Mouse (Mus musculus) gastrocnemius, postnatal 36 days (tissue): ENCODE data around the gene Nampt. TPM values are rescaled to one million over a fixed set of nuclear protein-coding genes. Genes with fewer than 3 reads are reported as not detected.

Source experiments
- DNase-seq, 2 experiments: peaks; one replicate each; pipeline ENCODE4 v3.0.0; 2022
- intact Hi-C: fragments of 180-260 bp; cut with DNase I; formaldehyde crosslinking; loops from one replicate; pipeline ENCODE4 v1.15.1; 2025
- long read RNA-seq, 2 experiments: library from polyadenylated mRNA; stranded (forward); transcript quantifications; one replicate each; pipeline ENCODE4 v2.0.0; 2021
- total RNA-seq, 2 experiments: library from RNA; stranded (reverse); gene quantifications; 2 replicates each; pipeline ENCODE4 v1.2.3; 2021

The Nampt gene
- 10 to 100 TPM; 73.1 to 74.3 TPM for total RNA-seq
- long read RNA-seq, experiment 1, full-length matches to known transcripts: 37 of 76 reads
- long read RNA-seq, experiment 1, partial matches to known transcripts: 32 of 76 reads
- long read RNA-seq, experiment 1, other reads (novel, unspliced or antisense): 7 of 76 reads
- long read RNA-seq, experiment 2, full-length matches to known transcripts: 39 of 66 reads
- long read RNA-seq, experiment 2, partial matches to known transcripts: 20 of 66 reads
- long read RNA-seq, experiment 2, other reads (novel, unspliced or antisense): 7 of 66 reads

DNA sequence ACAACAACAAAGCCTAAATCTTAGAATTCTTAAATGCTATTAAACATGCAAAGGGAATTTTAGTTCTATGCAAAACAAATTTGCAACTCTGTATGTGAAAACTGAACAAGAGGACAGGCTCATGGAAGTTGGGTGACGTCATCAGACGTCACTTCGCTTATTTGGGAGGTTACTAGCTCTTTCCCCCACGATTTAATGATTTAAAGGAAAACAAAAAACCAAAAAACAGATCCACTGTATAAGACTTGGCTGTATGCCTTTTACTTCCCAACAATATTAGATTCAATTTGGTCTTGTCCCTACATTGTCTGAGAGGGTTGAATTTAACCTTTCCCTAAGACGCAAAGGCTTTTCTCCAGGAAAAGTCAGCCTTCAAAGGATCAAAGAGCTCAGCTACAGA, at the start of gene Nampt:
Gene Nampt (plus strand): TSS at position 130 of the 400 bp plus-strand sequence.
- intact Hi-C loops: loop anchor here (5.0 kb wide), 1 partner anchor 182 kb away; no protein-coding TSS in a partner anchor
- DNase-seq: no peak

DNA sequence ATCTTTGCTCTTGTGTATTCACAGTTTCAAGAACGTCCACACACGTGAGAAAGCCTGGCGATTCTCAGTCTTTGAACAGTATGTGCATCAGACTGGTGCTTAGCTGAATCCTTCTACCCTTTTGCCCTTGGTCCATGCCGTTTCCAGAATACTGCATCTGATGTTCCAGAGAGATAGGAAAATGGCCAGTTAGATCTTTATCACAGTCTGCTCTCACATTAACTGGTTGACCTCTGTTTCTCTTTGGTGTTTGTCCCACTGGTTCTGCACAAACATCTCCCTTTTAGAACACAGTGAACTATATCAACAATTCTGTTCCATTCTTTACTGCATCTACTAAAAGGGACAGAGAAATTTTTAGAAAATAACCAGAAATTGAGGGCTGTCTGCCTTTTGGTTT, 48.6 kb upstream of the Nampt start:
- no peak for DNase-seq
- intact Hi-C loops: no loop called here

- DNase-seq: no peak
- intact Hi-C loops: no loop called here
These were observed 44.8 kb upstream of the Nampt start for GRCm38 (mm10) chr12:32774592-32774991.

DNA sequence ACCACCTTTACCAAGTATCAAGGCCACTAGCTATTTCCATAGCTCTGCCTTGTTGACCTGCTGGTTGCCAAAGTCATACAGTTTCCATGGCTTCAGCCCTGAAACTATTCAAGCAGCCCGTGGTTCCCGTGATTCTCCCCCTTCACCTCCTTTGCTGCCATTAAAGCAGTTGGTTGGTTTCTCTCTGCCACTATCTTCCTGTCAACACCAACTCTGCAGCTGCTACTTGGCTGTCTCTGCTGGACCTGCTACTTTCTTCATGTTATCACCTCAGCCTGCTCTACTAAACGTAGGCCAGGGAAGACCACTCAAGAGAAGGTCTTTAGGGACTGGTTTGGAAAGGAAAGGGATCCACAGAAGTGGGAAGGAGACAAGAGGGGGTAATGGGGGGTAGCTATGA, 30.3 kb upstream of the Nampt start:
- no peak for DNase-seq
- intact Hi-C loops: no loop called here

- DNase-seq: no peak
- intact Hi-C loops: no loop called here
These were observed 23.4 kb upstream of the Nampt start for GRCm38 (mm10) chr12:32795765-32796471.

DNA sequence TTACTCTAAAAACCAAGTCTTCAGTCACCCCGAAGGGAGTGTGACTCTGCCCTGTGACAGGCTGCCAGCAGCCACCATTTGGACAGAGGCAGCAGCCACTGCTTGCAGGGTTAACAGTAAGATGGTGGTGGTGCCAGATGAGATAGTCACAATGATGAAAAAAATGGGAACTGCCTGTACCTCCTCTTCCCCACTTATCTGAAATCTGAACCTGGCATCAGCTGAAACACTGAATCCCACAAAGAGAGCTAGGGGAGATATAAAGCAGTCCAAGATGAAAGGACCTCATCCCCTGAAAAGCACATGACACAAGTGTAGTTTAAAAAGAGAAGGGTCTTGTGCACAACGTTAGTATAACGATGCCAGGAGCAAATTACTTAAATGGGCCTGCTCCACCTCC, 21.9 kb upstream of the Nampt start:
- DNase-seq: no peak
- intact Hi-C loops: no loop called here

- DNase-seq: no peak
- intact Hi-C loops: loop anchor here (10.0 kb wide), 1 partner anchor 96 kb away; no protein-coding TSS in a partner anchor
These were observed 18.3 kb upstream of the Nampt start for GRCm38 (mm10) chr12:32801078-32801477.

DNA sequence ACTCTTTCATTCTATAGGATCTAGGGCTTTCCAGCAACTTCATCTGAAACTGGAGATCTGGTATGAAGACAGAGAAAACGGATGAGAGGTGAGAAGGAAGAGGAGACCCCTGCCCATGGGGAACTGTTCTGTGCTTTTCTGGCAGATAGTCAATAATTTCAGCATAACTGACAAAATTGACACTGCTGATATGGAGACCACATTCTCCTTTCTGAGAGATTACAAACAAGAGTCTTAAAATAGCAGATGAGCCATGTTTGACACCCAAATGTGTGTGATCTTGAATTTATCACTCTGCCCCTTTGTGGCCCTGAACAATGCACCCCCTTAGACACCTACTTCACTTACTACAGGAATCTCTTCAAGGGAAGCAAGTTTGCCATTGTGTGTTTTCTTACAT, 13.8 kb upstream of the Nampt start:
- intact Hi-C loops: loop anchor here (10.0 kb wide), 1 partner anchor 101 kb away; no protein-coding TSS in a partner anchor
- DNase-seq: no peak

- peak; percentile 98 for DNase-seq
- intact Hi-C loops: loop anchor here (5.0 to 10.0 kb wide), 2 partner anchors 183 to 305 kb away; no protein-coding TSS in a partner anchor
These were observed 669 bp downstream of the Nampt start for GRCm38 (mm10) chr12:32819823-32820605.

DNA sequence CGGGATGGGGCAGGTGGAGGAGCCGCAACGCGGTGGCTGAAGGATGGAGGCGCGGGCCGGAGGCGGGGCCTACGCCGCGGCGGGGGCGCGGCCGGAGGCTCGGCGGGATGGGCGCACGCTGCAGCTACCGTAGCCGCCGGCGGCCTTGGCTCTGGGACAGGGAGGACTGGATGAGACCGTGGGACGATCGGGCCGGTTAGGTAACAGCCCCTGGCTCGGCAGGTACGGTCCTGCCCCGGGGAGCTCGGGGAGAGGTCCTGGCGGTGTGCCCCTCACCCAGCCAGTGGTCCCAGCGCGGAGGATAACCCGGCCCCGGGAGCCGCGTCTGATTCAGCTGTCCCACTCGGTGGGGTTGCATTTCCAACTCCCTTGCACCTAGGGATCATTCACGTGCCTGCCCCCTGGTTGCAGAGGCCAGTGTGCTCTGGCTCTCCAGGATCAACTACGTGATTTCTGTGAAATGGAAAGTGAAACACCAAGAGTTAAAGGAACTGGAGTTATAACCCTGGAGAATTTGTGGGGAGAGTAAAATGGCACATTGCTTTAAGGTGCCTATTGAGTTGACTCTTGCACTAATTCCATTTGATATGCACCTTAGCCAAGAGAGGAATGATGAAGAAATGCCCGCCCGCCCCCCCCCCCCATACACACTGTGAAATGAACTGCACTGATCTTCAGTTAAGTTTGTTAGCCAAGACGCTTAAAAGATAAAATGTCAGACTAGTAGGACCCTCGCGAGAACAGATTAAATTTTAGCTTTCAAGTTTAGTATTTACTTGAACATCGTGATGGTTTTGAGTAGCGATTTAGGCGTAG, 1.6 kb downstream of the Nampt start:
- intact Hi-C loops: loop anchor here (10.0 kb wide), 1 partner anchor 304 kb away; no protein-coding TSS in a partner anchor
- peak; percentile 61 to 65 for DNase-seq

- intact Hi-C loops: loop anchor here (10.0 kb wide), 1 partner anchor 303 kb away; no protein-coding TSS in a partner anchor
- no peak for DNase-seq
These were observed 2.2 kb downstream of the Nampt start for GRCm38 (mm10) chr12:32821504-32822011.

- no peak for DNase-seq
- intact Hi-C loops: loop anchor here (10.0 kb wide), 1 partner anchor 303 kb away; no protein-coding TSS in a partner anchor
These were observed 2.7 kb downstream of the Nampt start for GRCm38 (mm10) chr12:32822066-32822465.

DNA sequence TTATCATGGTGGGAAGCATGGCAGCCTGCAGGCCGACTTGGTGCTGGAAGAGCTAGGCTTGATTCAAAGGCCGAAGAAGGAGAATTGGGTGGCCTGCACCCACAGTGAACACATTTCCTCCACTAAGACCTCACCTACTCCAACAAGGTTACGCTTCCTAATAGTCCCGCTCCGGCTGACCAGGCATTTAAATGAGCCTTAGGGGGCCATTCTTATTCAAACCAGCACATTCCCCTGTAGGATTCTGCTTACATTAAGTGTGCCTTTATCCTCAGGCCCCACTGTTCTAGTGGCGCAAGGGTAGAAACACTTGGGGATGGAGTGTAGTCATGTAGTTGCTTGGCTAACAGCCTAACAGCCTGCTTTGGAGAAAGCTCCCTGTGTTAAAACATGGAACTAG, 5.2 kb downstream of the Nampt start:
- intact Hi-C loops: loop anchor here (10.0 kb wide), 1 partner anchor 300 kb away; no protein-coding TSS in a partner anchor

GRCm38 (mm10) chr12:32826971-32827370, 7.6 kb downstream of the Nampt start:
- DNase-seq: peak; percentile 33 to 50
- intact Hi-C loops: loop anchor here (10.0 kb wide), 1 partner anchor 298 kb away; no protein-coding TSS in a partner anchor

More for the DNA sequence above, 5.2 kb downstream of the Nampt start:
- no peak for DNase-seq

DNA sequence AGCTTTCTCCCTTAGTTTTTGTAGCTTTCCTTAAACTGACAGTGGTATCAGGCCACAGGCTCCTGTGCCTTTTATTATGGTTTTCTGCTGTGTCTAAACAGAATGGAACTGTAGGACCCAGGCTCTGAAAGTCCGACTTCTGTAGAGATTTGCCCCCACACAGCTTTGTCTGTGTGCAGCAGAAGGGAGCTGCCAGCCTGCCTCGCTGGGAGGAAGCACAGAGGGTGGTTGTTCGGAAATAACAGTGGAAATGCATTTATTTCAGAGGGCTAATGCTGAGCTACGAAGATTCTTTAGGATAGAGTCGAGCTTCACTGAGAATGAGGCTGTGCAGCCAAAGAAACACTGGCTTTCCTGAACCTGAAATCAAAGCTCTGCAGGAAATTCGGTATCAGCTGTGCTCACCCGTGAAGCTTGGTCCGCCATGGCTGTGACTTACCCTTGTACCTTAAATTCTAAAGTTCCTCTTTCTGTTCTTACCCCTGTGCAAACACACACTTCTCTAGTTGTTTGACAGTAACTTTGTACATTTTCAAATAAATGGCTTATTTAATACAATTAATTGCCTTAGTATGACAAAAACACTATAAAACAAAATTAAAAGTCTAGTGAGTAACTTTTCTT, 8.9 kb downstream of the Nampt start:
- no peak for DNase-seq
- intact Hi-C loops: loop anchor here (10.0 kb wide), 1 partner anchor 297 kb away; no protein-coding TSS in a partner anchor

DNA sequence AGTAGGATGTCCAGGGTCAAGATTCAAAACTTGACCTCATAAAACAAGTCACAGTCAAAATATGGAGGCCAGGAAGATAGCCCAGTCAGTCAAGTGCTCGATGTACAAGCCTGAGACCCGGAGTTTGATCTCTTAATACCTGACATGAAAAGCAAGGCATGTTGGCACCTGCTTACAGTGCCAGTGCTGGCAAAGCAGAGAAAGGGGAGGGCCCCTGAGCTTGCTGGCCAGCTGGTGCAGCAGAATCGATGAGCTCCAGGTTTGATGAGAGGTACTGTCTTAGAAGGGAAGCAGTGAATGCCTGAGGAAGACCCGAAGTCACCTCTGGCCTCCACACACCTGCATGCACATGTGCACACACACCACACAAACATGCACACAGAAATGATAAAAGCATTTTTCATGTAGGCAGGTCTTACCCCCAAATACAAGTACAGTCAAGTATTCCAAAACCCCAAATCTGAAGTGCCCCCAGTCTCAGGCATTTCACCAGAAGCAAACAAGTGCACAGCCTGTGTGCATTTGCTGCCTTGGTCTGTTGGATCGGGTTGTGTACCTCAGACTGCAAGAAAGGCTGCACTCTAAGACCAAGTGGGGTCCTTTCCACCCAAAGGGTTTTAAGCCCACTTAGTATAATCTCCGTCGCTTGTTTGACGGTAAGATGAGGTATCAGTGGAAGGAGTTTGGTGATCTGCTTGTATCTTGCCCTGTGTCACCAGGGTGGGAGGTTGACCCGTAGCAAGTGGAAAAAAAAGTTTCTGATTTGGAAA, 10.2 kb downstream of the Nampt start:
- DNase-seq: no peak
- intact Hi-C loops: loop anchor here (10.0 kb wide), 1 partner anchor 295 kb away; no protein-coding TSS in a partner anchor

- intact Hi-C loops: no loop called here
- DNase-seq: no peak
These were observed 12.7 kb downstream of the Nampt start for GRCm38 (mm10) chr12:32832076-32832475.

DNA sequence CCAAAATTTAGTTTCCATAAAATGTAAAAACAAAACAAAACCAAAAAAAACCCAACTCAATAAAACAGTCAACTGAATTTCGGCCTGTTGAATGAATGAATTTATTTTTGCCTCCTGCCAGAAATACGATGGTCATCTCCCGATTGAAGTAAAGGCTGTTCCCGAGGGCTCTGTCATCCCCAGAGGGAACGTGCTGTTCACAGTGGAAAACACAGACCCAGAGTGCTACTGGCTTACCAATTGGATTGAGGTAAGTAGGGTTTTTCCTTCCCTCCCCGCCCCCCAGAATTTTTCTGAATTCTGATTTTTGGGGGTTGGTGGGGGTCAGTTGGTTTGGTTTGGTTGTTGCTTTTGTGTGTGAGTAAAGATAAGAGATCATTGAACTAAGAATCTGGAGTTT, 15.4 kb downstream of the Nampt start:
- intact Hi-C loops: no loop called here

More for the DNA sequence above, 15.4 kb downstream of the Nampt start:
- DNase-seq: no peak
